Mouse (Mus musculus) midbrain, embryonic 11.5 days (tissue): ENCODE results near the gene Pitpna. TPM values are rescaled to one million over a fixed set of nuclear protein-coding genes. Genes with fewer than 3 reads are reported as not detected.

Experiments
- ATAC-seq: fragments of 200-750 bp; cut with Nextera tagmentation; 2 replicates; pipeline ENCODE4 v1.8.0; 2017; ENCODE audit warnings: moderate TSS enrichment, moderate library complexity; ENCODE audit not compliant: low FRiP score
- DNase-seq: peaks from one replicate; pipeline ENCODE4 v3.0.0; 2015; ENCODE audit warnings: low spot score; ENCODE audit errors: missing footprints
- H3K27ac ChIP-seq: fragments of 300-500 bp; sonication (generic); 2 replicates; pipeline ENCODE4 v1.5.1; 2014; ENCODE audit warnings: low read depth, low read length
- H3K27me3 ChIP-seq: fragments of 300-500 bp; sonication (generic); 2 replicates; pipeline ENCODE4 v1.6.1; 2014; ENCODE audit warnings: mild to moderate bottlenecking, low read length, moderate library complexity, mixed read lengths; ENCODE audit not compliant: control insufficient read depth, insufficient read depth
- H3K36me3 ChIP-seq: fragments of 300-500 bp; sonication (generic); 2 replicates; pipeline ENCODE4 v1.6.1; 2014; ENCODE audit warnings: mild to moderate bottlenecking, low read length, moderate library complexity, mixed read lengths; ENCODE audit not compliant: control insufficient read depth, insufficient read depth
- H3K4me1 ChIP-seq: fragments of 300-500 bp; sonication (generic); 2 replicates; pipeline ENCODE4 v1.6.1; 2014; ENCODE audit warnings: low read length; ENCODE audit not compliant: control insufficient read depth, insufficient read depth
- H3K4me2 ChIP-seq: fragments of 300-500 bp; sonication (generic); 2 replicates; pipeline ENCODE4 v1.6.1; 2014; ENCODE audit warnings: mild to moderate bottlenecking, moderate library complexity
- H3K4me3 ChIP-seq: fragments of 300-500 bp; sonication (generic); 2 replicates; pipeline ENCODE4 v1.5.1; 2014; ENCODE audit warnings: low read depth, low read length
- H3K9ac ChIP-seq: fragments of 300-500 bp; sonication (generic); 2 replicates; pipeline ENCODE4 v1.6.1; 2014; ENCODE audit warnings: low read length
- H3K9me3 ChIP-seq: fragments of 300-500 bp; sonication (generic); 2 replicates; pipeline ENCODE4 v1.6.1; 2016; ENCODE audit warnings: low read length; ENCODE audit not compliant: control insufficient read depth
- WGBS: fragments of 180-500 bp; shearing (Covaris S2); extraction: QIAGEN DNeasy Blood & Tissue Kit; methylation state at CpG from one replicate; pipeline ENCODE4 v1.1.7; 2014; 5-methylcytosine and 5-hydroxymethylcytosine counted together
- polyA plus RNA-seq: library from polyadenylated mRNA; unstranded; fragments of >200 nt; fragmentation: Nextera tagmentation; extraction: Ambion mirVana; gene quantifications from 2 replicates; pipeline ENCODE4 v1.2.1, GENCODE M21; 2014

Gene Pitpna
- polyA plus RNA-seq, 1 experiment from 2014 or later = 87.9 TPM

- peaks cover 15% of the 10 kb centered on the region for H3K4me1 ChIP-seq
- peak overlapping the region; percentile 60 for H3K4me3 ChIP-seq
- DNase-seq (no peak), ATAC-seq (no peak; the same call in 1 of the 2 replicates)
- H3K9me3 ChIP-seq = no peaks in the 10 kb centered on the region
- peaks cover 28% of the 10 kb centered on the region for H3K27me3 ChIP-seq
- no peaks in the 10 kb centered on the region for H3K36me3 ChIP-seq
- H3K9ac ChIP-seq = peak overlapping the region; percentile 78
- H3K27ac ChIP-seq = no peak overlapping the region
- WGBS = 42% methylated on average over 13 of the region's 13 CpGs
- peak overlapping the region; percentile 95 for H3K4me2 ChIP-seq
Measured at GRCm38 (mm10) chr11:75650958-75651425, 63.1 kb downstream of the Pitpna start.

DNA sequence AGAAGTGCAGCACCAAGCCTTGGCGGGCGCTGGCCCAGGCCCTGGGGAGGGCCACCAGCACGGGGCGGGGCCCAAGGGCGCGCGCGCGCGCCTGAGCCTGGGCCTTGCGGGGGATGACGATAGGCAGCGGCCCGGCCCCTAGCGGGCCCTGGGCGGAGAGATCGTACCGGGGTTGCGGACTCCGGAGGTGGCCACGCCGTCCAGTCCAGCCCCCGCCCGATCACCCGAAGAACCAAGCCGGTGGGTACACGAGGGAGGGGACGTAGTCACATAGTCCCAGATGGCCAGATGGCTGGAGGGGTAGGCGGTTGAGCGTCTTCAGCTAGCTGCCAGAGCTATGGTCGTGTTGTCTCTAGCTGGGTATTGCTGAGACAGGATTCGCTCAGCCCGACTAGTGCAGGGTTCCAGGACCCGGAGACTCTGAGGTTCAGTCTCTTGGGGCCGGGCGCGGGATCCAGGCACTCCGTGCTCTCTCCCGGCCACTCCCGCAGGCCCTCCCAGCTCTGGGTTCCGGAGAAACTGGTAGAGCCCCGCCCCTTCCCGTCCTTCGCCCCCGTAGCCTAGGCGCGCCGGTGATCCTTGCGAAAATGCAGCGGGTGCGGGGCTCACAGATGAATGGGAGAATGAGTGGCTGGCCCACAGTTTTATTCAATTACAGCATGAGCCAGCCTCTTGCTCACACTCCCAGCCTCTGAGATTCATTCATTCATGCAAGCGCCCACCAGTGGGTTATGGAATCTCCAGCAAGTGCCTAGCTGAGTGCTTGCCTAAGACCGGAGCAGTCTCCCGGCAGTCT lies 63.7 kb downstream of the Pitpna start:
- Histone ChIP-seq H3K36me3 (no peaks in the 10 kb centered on the region), H3K9ac (peak overlapping the region; percentile 78), H3K9me3 (no peaks in the 10 kb centered on the region), H3K27ac (no peak overlapping the region), H3K4me1 (peaks cover 20% of the 10 kb centered on the region), H3K4me2 (peak overlapping the region; percentile 95), H3K4me3 (peak overlapping the region; percentile 60), H3K27me3 (peaks cover 31% of the 10 kb centered on the region)
- DNase-seq = peak; percentile 96
- ATAC-seq = peak; percentile 66
- 1% methylated on average over 53 of the region's 54 CpGs for WGBS

DNA sequence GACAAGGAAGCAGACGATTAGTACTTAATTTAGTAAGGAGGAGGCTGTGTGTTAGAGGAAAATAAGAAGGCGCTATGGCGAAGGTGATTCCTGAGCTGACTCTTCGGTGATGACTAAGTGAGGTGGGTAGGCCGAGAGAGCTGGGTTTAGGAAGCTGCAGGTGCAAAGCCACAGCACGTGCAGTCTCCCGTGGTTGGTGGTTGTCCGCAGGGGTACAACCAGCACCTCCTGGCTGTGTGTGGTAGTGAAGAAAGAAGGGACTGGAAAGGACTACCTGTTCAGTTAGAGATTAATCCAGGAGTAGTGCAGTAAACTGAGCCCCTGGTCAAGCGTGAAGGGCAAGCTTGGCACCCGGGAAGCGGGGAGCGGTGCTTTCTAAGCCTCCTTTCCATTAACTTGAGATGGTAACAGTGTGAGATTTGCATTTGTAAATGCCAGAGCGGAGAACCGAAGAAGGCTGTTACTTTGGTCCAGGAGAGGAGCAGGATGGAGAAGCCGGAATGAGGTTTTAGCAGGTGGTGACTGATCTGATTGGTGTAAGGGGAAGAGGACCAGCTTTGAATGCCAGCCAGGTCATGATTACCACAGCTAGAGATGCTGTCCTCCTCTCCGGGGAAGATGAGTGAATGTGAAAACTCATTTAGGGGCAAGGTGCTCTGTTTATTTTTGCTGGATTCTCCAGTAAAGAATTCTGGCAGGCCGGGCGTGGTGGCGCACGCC lies 64.5 kb downstream of the Pitpna start:
- H3K4me1 ChIP-seq = peaks cover 20% of the 10 kb centered on the region
- ATAC-seq (no peak), DNase-seq (peak; percentile 90)
- no peaks in the 10 kb centered on the region for H3K36me3 ChIP-seq
- H3K4me3 ChIP-seq = peak overlapping the region; percentile 60
- no peaks in the 10 kb centered on the region for H3K9me3 ChIP-seq
- H3K4me2 ChIP-seq = peak overlapping the region; percentile 95
- H3K27ac ChIP-seq = no peak overlapping the region
- peak overlapping the region; percentile 78 for H3K9ac ChIP-seq
- H3K27me3 ChIP-seq = peaks cover 33% of the 10 kb centered on the region
- WGBS = 17% methylated on average over 20 of the region's 20 CpGs

GRCm38 (mm10) chr11:75652942-75653684 lies 65.2 kb downstream of the Pitpna start:
- peak; percentile 85 for DNase-seq

DNA sequence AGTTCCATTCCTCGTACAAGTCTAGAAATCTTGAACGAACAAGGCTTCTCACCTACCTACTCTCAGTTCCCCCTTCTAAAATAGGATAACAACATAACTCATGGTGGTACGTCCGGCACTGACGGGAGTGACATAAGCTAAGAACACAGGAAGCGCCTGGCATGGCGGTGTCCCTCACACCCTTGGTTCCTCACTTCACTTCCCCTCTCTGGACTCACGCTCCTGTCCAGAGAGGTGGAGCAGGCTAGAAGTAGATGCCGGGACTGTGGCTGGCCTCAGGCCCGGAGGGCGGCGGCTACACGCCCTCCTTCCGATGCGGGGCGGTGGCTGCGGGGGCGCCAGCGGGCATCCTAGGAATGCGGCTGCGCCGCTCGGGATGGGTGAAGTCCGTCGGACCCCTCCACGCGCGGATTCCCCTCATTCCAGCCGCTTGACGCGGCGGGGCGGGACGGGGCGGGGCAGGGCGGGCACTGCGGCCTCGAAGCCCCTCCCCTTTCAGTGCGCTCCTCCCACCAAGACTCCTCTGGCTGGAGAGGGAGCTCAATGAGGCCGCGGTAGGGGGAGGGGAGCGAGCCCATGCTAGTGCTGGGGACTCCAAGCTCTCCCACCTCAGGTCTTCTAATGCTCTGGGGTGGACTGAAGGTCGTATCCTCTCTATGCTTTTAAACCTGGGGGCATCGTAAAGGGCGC lies 66.0 kb downstream of the Pitpna start:
- no peaks in the 10 kb centered on the region for H3K36me3 ChIP-seq
- H3K4me1 ChIP-seq = peaks cover 20% of the 10 kb centered on the region
- DNase-seq = peak; percentile 97
- H3K9ac ChIP-seq = peak overlapping the region; percentile 55
- WGBS = under 1% methylated on average over 43 of the region's 45 CpGs
- peak overlapping the region; percentile 80 for H3K4me2 ChIP-seq
- no peak overlapping the region for H3K27ac ChIP-seq
- H3K4me3 ChIP-seq = peak overlapping the region; percentile 48
- ATAC-seq = peak; percentile 79
- H3K9me3 ChIP-seq = no peaks in the 10 kb centered on the region
- peaks cover 33% of the 10 kb centered on the region for H3K27me3 ChIP-seq

More at GRCm38 (mm10) chr11:75652942-75653684, 65.2 kb downstream of the Pitpna start:
- H3K27me3 ChIP-seq = peaks cover 33% of the 10 kb centered on the region
- H3K4me3 ChIP-seq = peak overlapping the region; percentile 48; the same call in 1 of the 2 replicates
- H3K4me1 ChIP-seq = peaks cover 20% of the 10 kb centered on the region
- H3K9me3 ChIP-seq = no peaks in the 10 kb centered on the region
- no peaks in the 10 kb centered on the region for H3K36me3 ChIP-seq
- H3K9ac ChIP-seq = no peak overlapping the region
- H3K27ac ChIP-seq = no peak overlapping the region
- WGBS = 30% methylated on average over 14 of the region's 14 CpGs
- H3K4me2 ChIP-seq = peak overlapping the region; percentile 80; the same call in 1 of the 2 replicates
- no peak for ATAC-seq

GRCm38 (mm10) chr11:75654471-75655390 lies 66.8 kb downstream of the Pitpna start:
- no peak; the same call in 1 of the 2 replicates for ATAC-seq
- peak; percentile 87 for DNase-seq
- 41% methylated on average over 25 of the region's 25 CpGs for WGBS
- no peaks in the 10 kb centered on the region for H3K9me3 ChIP-seq
- H3K4me1 ChIP-seq = peaks cover 20% of the 10 kb centered on the region
- H3K4me2 ChIP-seq = peak overlapping the region; percentile 80
- peak overlapping the region; percentile 55; the same call in 1 of the 2 replicates for H3K9ac ChIP-seq
- H3K27ac ChIP-seq = no peak overlapping the region
- peaks cover 33% of the 10 kb centered on the region for H3K27me3 ChIP-seq
- H3K4me3 ChIP-seq = peak overlapping the region; percentile 48
- H3K36me3 ChIP-seq = no peaks in the 10 kb centered on the region

DNA sequence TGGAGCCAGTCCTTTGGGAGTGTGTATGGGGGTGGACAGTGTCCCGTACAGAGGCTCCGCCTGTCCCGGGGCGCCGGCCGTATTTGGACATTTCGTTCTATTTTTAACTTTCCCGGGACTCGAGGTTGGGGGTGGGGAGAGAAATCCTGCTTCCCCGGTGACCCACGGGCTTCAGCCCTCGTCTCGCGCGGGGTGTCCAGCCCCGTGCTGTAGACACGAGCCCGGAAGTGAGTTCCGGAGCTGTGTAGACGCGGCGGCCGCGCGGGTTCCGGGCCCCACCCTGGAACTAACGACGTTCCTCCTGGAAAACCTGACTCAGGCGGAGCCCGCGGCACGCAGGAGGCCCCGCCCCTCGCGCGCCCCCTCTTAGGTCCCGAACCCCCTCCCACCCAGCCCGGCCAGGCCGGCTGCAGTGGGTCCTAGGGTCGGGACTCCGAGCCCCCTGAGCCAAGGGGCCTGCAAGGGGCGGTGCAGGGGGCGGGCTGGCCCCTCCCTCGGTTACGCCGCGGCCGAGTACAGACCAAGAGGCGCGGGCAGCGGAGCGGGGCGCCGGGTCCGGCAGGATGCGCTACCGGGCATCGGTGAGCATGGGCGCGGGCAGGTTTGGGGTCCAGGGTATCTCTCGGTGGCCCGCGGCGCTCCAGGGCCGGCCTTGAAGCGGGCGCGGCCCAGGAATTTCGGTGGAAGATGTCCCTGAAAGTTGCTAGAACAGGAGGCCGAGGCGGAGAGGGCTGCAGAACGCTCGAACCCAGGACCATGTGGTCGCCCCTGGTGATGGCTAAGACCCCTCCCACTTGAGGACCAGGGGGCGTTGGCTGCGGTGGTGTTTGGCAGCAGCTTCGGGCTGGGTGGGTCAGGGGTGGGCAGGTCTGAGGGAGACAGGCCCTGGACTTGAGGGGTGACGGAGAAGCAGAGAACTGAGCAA lies 68.0 kb downstream of the Pitpna start:
- ATAC-seq (peak; percentile 18), DNase-seq (peak; percentile 92)
- no peaks in the 10 kb centered on the region for H3K9me3 ChIP-seq
- 1% methylated on average over 78 of the region's 78 CpGs for WGBS
- no peak overlapping the region for H3K27ac ChIP-seq
- peaks cover 20% of the 10 kb centered on the region for H3K4me1 ChIP-seq
- peaks cover 33% of the 10 kb centered on the region for H3K27me3 ChIP-seq
- H3K9ac ChIP-seq = peak overlapping the region; percentile 70
- peak overlapping the region; percentile 58 for H3K4me3 ChIP-seq
- no peaks in the 10 kb centered on the region for H3K36me3 ChIP-seq
- H3K4me2 ChIP-seq = peak overlapping the region; percentile 99
